Mouse (Mus musculus) kidney, adult 11 months (tissue): ENCODE measurements around the gene Ankfy1.
A peak's percentile ranks its signal among the peaks of the same experiment; 100 is the strongest.
"Not testable (repeated sequence)": the region's sequence is repeated elsewhere in the genome, so short reads cannot be mapped to it uniquely, and the experiment has no call there.

Source experiments
- DNase-seq: peaks from one replicate; pipeline ENCODE4 v3.0.0; 2022

Gene Ankfy1

GRCm38 (mm10) chr11:72689551-72690510 lies at the start of gene Ankfy1:
Gene Ankfy1 (plus strand): TSS chr11:72690006.
- DNase-seq = peak; percentile 95

GRCm38 (mm10) chr11:72642730-72643129 lies 47.1 kb upstream of the Ankfy1 start:
- DNase-seq = no peak

GRCm38 (mm10) chr11:72645386-72645785 lies 44.4 kb upstream of the Ankfy1 start:
- DNase-seq = no peak

- no peak for DNase-seq
Observed at GRCm38 (mm10) chr11:72650347-72650746, 39.5 kb upstream of the Ankfy1 start.

- DNase-seq = no peak
Observed at GRCm38 (mm10) chr11:72659918-72660317, 29.9 kb upstream of the Ankfy1 start.

GRCm38 (mm10) chr11:72660359-72660758 lies 29.4 kb upstream of the Ankfy1 start:
- DNase-seq = no peak

GRCm38 (mm10) chr11:72664641-72665040 lies 25.2 kb upstream of the Ankfy1 start:
- DNase-seq = no peak

- DNase-seq = no peak
Observed at GRCm38 (mm10) chr11:72670634-72671033, 19.2 kb upstream of the Ankfy1 start.

- DNase-seq = no peak
Observed at GRCm38 (mm10) chr11:72671294-72671988, 18.4 kb upstream of the Ankfy1 start.

GRCm38 (mm10) chr11:72672438-72672837 lies 17.4 kb upstream of the Ankfy1 start:
- no peak for DNase-seq

GRCm38 (mm10) chr11:72675280-72675679 lies 14.5 kb upstream of the Ankfy1 start:
- no peak for DNase-seq

GRCm38 (mm10) chr11:72680726-72681125 lies 9.1 kb upstream of the Ankfy1 start:
- DNase-seq = no peak

- DNase-seq = no peak
Observed at GRCm38 (mm10) chr11:72683402-72683801, 6.4 kb upstream of the Ankfy1 start.

- no peak for DNase-seq
Observed at GRCm38 (mm10) chr11:72686697-72687096, 3.1 kb upstream of the Ankfy1 start.

GRCm38 (mm10) chr11:72688242-72688641 lies 1.6 kb upstream of the Ankfy1 start:
- no peak for DNase-seq

- no peak for DNase-seq
Observed at GRCm38 (mm10) chr11:72689115-72689514, 691 bp upstream of the Ankfy1 start.

- no peak for DNase-seq
Observed at GRCm38 (mm10) chr11:72692353-72692752, 2.5 kb downstream of the Ankfy1 start.

GRCm38 (mm10) chr11:72695025-72695424 lies 5.2 kb downstream of the Ankfy1 start:
- no peak for DNase-seq

- no peak for DNase-seq
Observed at GRCm38 (mm10) chr11:72696368-72696971, 6.7 kb downstream of the Ankfy1 start.

- DNase-seq = no peak
Observed at GRCm38 (mm10) chr11:72697323-72697722, 7.5 kb downstream of the Ankfy1 start.

GRCm38 (mm10) chr11:72705111-72705510 lies 15.3 kb downstream of the Ankfy1 start:
- not testable (repeated sequence) for DNase-seq

- DNase-seq = no peak
Observed at GRCm38 (mm10) chr11:72712721-72713120, 22.9 kb downstream of the Ankfy1 start.

- no peak for DNase-seq
Observed at GRCm38 (mm10) chr11:72718161-72718560, 28.4 kb downstream of the Ankfy1 start.
